Mouse (Mus musculus) thymus, postnatal 10 days (tissue): ENCODE results near the gene Tsga10.

Source experiments
- DNase-seq, 2 experiments: peaks; one replicate each; pipeline ENCODE4 v3.0.0; 2021; ENCODE audit warnings: low spot score in 2 of 2

Gene Tsga10

GRCm38 (mm10) chr1:37866286-37866685 lies at the start of gene Tsga10:
Tsga10 (minus strand) TSS chr1:37866429.
- DNase-seq = no peak

DNA sequence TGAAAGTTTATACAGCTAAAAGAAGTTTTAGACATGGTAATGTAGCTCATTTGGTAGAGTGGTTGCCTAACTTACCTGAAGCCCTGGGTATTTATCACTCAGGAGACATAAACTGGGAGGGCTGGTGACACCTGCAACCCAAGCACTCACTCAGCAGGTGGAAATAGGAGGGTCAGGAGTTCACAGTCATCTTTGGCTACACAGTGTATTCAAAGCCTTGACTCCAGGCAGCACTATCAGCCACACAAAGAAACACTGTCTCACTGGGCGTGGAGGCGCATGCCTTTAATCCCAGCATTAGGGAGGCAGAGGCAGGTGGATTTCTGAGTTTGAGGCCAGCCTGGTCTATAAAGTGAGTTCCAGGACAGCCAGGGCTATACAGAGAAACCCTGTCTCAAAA lies 46.5 kb upstream of the Tsga10 start:
- no peak for DNase-seq

DNA sequence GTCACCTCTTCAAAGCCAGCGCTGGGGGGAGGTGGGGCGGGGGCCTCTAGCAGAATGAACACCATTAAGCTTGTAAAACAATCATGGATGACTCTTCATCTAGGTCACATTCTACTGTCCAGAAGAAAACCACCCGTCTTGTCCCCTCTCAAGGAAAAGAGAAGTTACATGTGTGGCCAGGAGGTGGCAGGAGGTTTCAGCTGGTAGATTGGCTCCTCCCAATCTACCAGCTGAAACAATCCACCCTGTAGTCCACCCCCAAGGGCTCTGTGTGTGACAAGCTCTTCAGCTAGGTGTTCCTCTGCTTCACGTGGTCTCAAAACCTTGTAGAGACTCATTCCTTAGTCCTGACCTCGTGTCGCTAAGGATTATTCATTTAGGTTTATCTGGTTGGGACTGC lies 36.9 kb upstream of the Tsga10 start:
- no peak for DNase-seq

- DNase-seq = no peak
Measured at GRCm38 (mm10) chr1:37900288-37900687, 34.1 kb upstream of the Tsga10 start.

DNA sequence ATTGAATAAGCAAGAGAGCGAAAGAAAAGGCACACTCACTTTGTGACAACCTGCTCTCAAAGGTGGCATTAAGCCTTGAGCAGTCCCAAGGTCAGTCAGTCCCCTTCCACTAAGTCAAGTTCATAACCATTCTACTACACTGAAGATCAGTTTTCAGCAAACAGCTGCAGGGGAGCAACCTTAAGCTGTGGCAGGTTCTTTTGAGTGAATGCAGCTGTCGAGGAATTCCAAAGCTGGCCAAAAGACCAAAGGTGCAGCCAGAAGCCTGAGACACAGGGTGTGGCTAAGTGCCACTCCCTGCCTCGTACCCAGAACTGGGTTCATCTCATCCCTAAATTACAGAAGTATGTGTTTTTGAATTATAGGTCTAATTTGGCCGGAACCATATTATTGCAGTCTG lies 33.6 kb upstream of the Tsga10 start:
- DNase-seq = no peak

DNA sequence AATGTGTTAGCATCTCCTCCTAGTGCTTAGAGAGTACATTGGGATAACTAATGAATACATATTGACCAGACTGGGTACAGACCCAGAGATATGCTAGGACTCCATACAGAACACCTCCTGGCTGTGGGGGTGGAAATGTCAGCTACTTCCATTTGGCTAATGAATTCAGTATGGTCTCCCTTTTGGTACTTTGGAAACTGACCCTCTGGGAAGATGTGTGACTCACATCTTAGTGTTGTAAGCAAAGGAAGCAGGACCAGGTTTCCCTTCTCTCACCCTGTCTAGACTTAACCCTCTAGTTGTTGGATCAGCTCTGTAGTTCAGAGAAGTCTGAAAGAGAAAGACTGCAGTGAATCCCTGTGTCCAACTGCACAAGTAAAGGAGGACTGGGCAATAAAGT lies 28.4 kb upstream of the Tsga10 start:
- DNase-seq = no peak

- no peak for DNase-seq
Measured at GRCm38 (mm10) chr1:37891400-37891799, 25.2 kb upstream of the Tsga10 start.

- peak; percentile 76 to 83 for DNase-seq
Measured at GRCm38 (mm10) chr1:37890025-37890652, 23.9 kb upstream of the Tsga10 start, which contains the start of the genes Mitd1 and Mrpl30. Mitd1 (minus strand) TSS chr1:37890411. Mrpl30 (plus strand) TSS chr1:37890477.

DNA sequence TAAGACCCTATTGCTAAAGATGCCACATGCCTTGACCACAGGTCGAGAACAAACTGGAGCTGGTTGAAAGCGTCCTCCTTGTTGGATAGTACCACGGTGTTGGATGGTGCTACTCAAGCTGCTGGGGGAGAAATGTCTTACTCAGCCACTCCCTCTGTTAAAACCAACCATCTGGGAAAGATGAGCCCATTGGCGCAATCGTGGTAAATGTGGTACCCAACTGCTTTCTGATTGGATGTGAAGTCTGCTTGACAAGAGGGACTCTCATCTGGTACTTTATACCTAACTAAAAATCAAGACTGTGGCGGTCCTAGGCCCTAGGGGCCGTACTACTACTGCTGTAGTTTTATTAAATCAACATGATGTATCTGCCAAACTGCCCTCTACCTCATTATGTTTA lies 23.0 kb upstream of the Tsga10 start:
- DNase-seq = no peak

DNA sequence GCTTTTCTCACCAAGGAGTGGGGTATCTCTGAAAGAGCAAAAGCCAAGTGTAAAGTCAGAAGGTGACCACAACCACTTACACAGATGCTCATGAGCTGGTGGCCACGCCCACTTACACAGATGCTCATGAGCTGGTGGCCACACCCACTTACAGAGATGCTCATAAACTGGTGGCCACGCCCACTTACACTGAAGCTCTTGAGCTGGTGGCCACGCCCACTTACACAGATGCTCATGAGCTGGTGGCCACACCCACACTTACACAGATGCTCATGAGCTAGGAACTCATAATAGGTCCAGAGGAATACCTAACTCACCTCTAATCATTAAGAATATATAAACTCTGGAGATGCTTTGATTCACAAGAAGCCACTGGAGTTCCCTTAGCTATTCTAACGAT lies 18.2 kb upstream of the Tsga10 start:
- DNase-seq = no peak

GRCm38 (mm10) chr1:37883411-37883810 lies 17.2 kb upstream of the Tsga10 start:
- no peak for DNase-seq

DNA sequence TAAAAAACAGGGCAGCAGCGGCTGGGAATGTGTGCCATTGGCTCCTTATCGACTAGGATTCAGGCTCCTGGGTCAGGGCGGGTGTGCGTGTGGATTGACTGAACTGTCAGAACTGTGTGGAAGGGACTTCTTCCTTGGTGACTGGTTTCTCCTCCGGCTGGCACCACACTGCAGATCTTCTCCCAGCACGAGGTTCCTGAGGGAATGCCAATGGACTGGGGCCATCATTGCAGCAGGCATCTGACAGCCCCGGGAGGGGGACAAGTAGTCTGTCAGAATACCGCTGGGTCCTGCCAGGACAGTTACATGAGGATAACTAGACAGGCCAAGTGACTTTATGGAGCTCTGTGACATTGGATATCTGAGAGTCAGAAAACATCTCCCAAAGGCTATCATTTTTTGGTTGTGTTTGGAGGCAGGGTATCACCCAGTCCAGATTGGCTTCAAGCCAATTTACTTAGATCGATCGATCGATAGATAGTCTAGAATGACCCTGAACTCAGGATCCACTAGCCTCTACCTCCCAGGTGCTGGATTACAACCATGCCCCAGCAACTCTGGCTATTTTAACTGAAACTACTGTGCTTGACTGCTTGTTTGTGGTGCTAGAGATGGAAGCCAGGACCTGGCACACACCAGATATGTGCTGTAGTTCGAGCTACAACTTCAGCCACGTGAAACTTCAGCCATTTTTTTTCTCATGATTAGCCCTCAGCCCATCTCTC lies 11.7 kb upstream of the Tsga10 start:
- DNase-seq = no peak

- no peak for DNase-seq
Measured at GRCm38 (mm10) chr1:37873157-37873556, 6.9 kb upstream of the Tsga10 start.

GRCm38 (mm10) chr1:37872131-37873067 lies 6.2 kb upstream of the Tsga10 start:
- peak; percentile 79 to 83 for DNase-seq

DNA sequence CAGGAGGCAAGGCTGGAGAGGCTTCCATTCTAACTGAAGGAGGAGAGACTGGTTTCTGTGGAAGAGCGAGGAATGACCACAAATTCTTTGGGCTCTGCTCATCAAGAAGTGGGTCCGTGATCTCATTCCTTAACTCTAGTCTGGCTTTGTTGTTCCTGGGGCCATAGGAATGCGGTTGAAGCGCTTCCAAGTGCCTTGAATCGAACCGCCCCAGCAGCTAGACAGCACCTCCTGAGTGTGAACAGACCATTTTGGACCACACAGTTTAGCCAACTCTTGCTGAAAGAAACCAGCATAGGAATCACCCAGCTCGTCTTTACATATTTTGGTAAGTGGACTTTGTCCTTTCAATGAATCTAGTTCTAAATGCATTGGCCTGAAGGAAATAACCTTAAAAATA lies 5.5 kb upstream of the Tsga10 start, which contains the start of gene Lipt1:
Lipt1 (plus strand) TSS at position 35 of the 400 bp plus-strand sequence.
- DNase-seq = peak in 1 of 2 experiments; percentile 9

DNA sequence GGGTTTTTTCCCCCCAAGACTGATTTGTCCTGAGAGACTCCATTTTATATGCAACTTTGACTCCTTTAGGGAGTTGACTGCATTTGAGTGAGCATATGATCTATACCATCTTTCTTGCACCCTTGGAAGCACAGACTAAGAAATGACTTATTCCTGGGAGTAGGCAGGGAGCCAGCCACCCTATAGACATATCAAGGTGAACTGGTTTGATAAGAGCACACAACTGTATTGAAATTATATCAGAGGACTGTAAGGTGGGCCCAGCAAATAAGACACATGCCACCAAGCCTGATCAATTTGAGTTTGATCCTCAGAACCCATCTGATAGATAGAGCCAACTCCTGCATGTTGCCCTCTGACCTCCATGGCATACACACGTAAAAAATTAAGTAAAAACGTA lies 3.1 kb upstream of the Tsga10 start:
- no peak for DNase-seq

DNA sequence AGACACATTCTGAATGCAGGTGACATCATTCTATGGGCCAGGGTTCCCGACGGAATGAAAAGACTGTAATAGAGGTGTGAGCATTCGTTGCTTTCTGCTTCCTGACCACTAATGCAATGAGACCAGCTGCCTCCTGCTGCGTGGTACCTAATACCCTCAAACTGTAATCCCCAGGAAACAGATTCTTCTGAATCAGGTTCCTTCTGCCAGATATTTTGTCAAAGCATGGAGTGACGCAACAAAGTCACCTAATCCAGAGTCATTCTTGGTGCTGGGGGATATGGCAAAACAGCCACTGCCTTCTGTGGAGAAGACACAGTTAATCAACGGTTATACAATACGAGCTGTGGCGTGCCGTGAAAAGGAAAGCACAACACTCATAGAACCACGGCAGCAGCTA lies 2.4 kb upstream of the Tsga10 start:
- DNase-seq = no peak

DNA sequence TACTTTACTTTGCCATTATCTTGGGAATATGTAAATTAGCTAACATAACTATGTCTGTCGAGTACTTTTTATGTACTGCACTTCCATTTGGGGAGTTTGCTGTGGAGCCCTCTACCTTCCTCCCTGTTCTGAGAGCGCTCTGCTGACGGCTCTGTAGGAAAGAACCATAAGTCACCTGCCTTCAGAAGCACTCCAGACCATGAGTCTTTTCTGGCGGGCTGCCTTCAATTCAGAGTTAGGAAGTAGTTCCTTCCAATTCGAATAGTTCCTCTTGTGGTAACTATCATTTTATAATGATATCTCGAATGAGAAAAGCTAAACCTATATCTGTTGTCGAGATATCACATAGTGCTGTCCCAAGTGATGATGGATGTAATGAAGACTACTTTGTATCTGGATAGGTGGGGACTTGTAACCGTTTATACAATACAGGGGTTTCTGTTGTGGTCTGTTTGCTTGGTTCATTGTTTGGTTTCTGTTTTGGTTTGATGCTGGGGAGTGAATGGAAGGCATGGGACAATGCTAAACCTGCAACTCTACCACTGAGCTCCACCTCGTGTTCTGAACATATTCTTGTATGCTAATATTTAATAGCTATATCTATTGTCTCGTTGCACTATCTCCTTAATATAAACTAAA lies 1.6 kb upstream of the Tsga10 start:
- DNase-seq = no peak

- DNase-seq = peak; percentile 48 to 49
Measured at GRCm38 (mm10) chr1:37867056-37867455, 827 bp upstream of the Tsga10 start.

DNA sequence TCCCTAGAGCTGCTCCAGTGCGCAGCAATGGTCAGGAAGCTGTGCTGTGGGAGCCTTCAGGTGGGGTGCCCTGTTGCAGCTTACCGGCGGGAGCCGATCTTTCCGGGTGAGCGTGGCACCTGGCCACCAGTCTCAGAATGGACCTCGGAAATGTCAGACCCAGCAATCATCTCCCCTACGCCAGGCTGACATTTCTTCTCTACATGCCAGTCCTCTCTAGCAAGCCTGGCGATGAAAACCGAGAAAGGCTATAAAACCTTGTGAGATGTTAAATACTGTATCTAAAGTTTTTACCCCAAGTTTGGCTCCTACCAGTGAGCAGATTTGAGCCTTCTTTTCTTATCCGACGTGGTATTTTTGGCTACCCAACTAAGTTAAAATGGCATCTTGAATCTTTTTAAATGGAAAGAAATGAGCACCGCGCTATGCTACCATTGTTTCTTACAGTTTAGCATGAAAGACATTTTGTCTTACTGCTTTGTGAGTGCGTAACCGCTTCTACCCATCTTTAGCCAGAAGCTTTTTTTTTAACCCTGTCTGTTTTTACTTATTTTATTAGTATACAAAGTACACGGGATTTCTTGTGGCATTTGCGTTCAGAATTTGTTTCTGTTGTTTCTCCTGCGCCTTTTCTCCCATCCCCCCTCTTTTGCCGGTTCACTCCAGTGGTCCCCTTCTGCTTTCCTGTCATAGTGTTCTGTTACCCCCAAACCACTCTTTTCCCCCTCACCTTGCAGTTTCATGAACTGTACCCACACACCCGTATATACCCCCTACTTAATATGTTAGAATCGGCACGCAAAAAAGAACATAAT lies 621 bp downstream of the Tsga10 start:
- DNase-seq = no peak
